Mouse (Mus musculus) neural tube, embryonic 15.5 days (tissue): ENCODE data around the gene Gm37240. TPM values are rescaled to one million over a fixed set of nuclear protein-coding genes. Genes with fewer than 3 reads are reported as not detected.

Experiments used
- ATAC-seq: fragments of 200-750 bp; cut with Nextera tagmentation; 2 replicates; pipeline ENCODE4 v1.8.0; 2017; ENCODE audit warnings: mild to moderate bottlenecking, moderate TSS enrichment, moderate library complexity; ENCODE audit not compliant: low FRiP score
- H3K27ac ChIP-seq: fragments of 300-500 bp; sonication (generic); replicated peaks from 2 replicates; pipeline ENCODE4 v1.5.1; 2015; ENCODE audit warnings: mild to moderate bottlenecking, inconsistent platforms
- H3K27me3 ChIP-seq: fragments of 300-500 bp; sonication (generic); replicated peaks from 2 replicates; pipeline ENCODE4 v1.6.1; 2015; ENCODE audit warnings: inconsistent platforms
- H3K36me3 ChIP-seq: fragments of 300-500 bp; sonication (generic); 2 replicates; pipeline ENCODE4 v1.6.1; 2015; ENCODE audit warnings: inconsistent platforms
- H3K4me1 ChIP-seq: fragments of 300-500 bp; sonication (generic); 2 replicates; pipeline ENCODE4 v1.6.1; 2015; ENCODE audit warnings: inconsistent platforms
- H3K4me2 ChIP-seq: fragments of 300-500 bp; sonication (generic); 2 replicates; pipeline ENCODE4 v1.6.1; 2015; ENCODE audit warnings: inconsistent platforms, mild to moderate bottlenecking, moderate library complexity
- H3K4me3 ChIP-seq: fragments of 300-500 bp; sonication (generic); replicated peaks from 2 replicates; pipeline ENCODE4 v1.5.1; 2015; ENCODE audit warnings: mild to moderate bottlenecking, inconsistent platforms
- H3K9ac ChIP-seq: fragments of 300-500 bp; sonication (generic); replicated peaks from 2 replicates; pipeline ENCODE4 v1.6.1; 2015; ENCODE audit warnings: mild to moderate bottlenecking, inconsistent platforms
- H3K9me3 ChIP-seq: fragments of 300-500 bp; sonication (generic); replicated peaks from 2 replicates; pipeline ENCODE4 v1.6.1; 2016; ENCODE audit warnings: inconsistent platforms
- WGBS: fragments of 180-500 bp; shearing (Covaris S2); methylation state at CpG from one replicate; pipeline ENCODE4 v1.1.7; 2015; ENCODE audit warnings: mixed read lengths; 5-methylcytosine and 5-hydroxymethylcytosine counted together
- polyA plus RNA-seq: library from polyadenylated mRNA; unstranded; fragments of >200 nt; fragmentation: Nextera tagmentation; extraction: Ambion mirVana; gene quantifications from 2 replicates; pipeline ENCODE4 v1.2.1, GENCODE M21; 2015

Gene Gm37240
- polyA plus RNA-seq, 1 experiment from 2014 or later = 0.99 TPM

GRCm38 (mm10) chr3:85819319-85819718 lies 68.0 kb downstream of the Gm37240 start:
- H3K27ac ChIP-seq = no peak overlapping the region
- H3K4me2 ChIP-seq = no peak overlapping the region
- 88% methylated on average over 3 of the region's 3 CpGs for WGBS
- no peaks in the 10 kb centered on the region for H3K36me3 ChIP-seq
- no peaks in the 10 kb centered on the region for H3K27me3 ChIP-seq
- no peaks in the 10 kb centered on the region for H3K9me3 ChIP-seq
- H3K9ac ChIP-seq = no peak overlapping the region
- no peaks in the 10 kb centered on the region for H3K4me1 ChIP-seq
- no peak overlapping the region for H3K4me3 ChIP-seq
- no peak for ATAC-seq

DNA sequence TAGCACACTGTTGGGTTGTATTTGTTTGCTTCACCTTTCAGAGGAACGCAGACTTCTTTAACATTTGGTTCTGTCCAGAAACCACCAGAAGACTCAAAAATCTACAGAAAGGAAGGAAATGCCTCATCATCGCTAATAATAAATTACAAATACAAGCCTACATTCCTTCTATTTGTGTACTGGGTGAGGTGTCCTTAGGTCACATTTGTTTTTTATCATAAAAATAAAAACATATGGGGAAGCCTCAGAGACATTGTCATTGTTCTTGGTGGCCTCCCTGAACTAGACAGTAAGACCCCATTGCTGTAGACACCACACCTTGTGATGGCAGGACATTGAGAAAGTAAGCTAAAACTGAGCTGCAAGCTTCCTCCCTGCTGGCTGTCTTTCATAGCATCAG lies 70.1 kb downstream of the Gm37240 start, which contains the start of gene Fam160a1:
Gene Fam160a1, minus strand, starts transcription at position 101 of the 400 bp plus-strand sequence.
- H3K9me3 ChIP-seq = no peaks in the 10 kb centered on the region
- H3K4me1 ChIP-seq = no peaks in the 10 kb centered on the region
- 99% methylated on average over 2 of the region's 2 CpGs for WGBS
- no peaks in the 10 kb centered on the region for H3K27me3 ChIP-seq
- H3K9ac ChIP-seq = no peak within 1 kb of the TSS
- no peaks in the 10 kb centered on the region for H3K36me3 ChIP-seq
- no peak within 1 kb of the TSS for H3K27ac ChIP-seq
- H3K4me2 ChIP-seq = no peak within 1 kb of the TSS
- no peak within 1 kb of the TSS for H3K4me3 ChIP-seq
- no peak for ATAC-seq

GRCm38 (mm10) chr3:85814241-85814640 lies 73.1 kb downstream of the Gm37240 start:
- no peaks in the 10 kb centered on the region for H3K27me3 ChIP-seq
- no peak for ATAC-seq
- no peaks in the 10 kb centered on the region for H3K36me3 ChIP-seq
- no peak overlapping the region for H3K27ac ChIP-seq
- H3K4me1 ChIP-seq = no peaks in the 10 kb centered on the region
- H3K9ac ChIP-seq = no peak overlapping the region
- H3K9me3 ChIP-seq = no peaks in the 10 kb centered on the region
- WGBS = 76% methylated on average over 7 of the region's 7 CpGs
- H3K4me2 ChIP-seq = no peak overlapping the region
- no peak overlapping the region for H3K4me3 ChIP-seq

- H3K27me3 ChIP-seq = no peaks in the 10 kb centered on the region
- H3K27ac ChIP-seq = no peak overlapping the region
- no peak overlapping the region for H3K4me3 ChIP-seq
- no peaks in the 10 kb centered on the region for H3K36me3 ChIP-seq
- H3K9me3 ChIP-seq = no peaks in the 10 kb centered on the region
- WGBS = 79% methylated on average over 4 of the region's 4 CpGs
- no peak for ATAC-seq
- H3K4me1 ChIP-seq = no peaks in the 10 kb centered on the region
- no peak overlapping the region for H3K4me2 ChIP-seq
- no peak overlapping the region for H3K9ac ChIP-seq
Measured at GRCm38 (mm10) chr3:85813101-85814014, 74.0 kb downstream of the Gm37240 start.

DNA sequence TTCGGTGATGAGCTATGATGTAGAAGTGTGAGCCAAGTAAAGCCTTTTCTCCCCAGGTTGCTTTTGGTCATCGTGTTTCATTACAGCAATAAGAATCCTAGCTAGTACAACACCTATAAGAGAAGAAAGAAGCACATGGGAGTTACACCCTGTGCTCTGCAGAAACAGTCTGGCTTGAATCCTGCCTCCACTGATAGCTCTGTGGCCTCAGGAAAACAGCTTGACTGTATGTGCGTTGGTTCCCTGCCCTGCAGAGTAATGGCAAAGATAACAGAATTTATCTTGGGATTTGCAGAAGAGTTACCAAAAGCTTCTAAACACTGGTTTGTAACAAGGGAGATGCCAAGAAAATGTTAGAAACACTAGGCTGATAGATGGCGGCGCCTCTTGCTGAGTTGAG lies 75.3 kb downstream of the Gm37240 start:
- Histone ChIP-seq H3K9me3 (no peaks in the 10 kb centered on the region), H3K27ac (no peak overlapping the region), H3K4me3 (no peak overlapping the region), H3K27me3 (no peaks in the 10 kb centered on the region), H3K4me2 (no peak overlapping the region), H3K36me3 (no peaks in the 10 kb centered on the region), H3K4me1 (no peaks in the 10 kb centered on the region), H3K9ac (no peak overlapping the region)
- 94% methylated on average over 5 of the region's 5 CpGs for WGBS
- no peak for ATAC-seq

DNA sequence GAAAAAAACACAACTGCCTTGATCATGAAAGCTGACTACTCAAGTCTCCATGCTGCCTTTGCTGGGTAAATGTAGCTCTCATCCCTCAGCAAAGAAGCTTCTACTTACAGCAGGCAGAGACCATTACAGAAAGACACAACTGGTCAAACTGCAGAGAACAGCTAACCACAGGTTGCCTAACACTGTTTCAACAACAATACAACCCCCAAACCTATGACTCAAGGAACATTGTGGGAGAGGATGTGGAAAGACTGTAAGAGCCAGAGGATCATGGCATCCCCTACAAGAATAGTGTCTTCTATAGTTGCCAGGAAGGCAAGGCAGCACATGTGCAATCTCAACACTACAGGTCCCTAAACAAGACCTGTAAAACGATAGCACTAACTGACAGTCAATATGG lies 94.2 kb downstream of the Gm37240 start:
- WGBS = 69% methylated on average over 1 of the region's 1 CpGs
- Histone ChIP-seq H3K27ac (no peak overlapping the region), H3K36me3 (no peaks in the 10 kb centered on the region), H3K9me3 (no peaks in the 10 kb centered on the region), H3K4me3 (no peak overlapping the region), H3K4me2 (no peak overlapping the region), H3K9ac (no peak overlapping the region), H3K27me3 (no peaks in the 10 kb centered on the region), H3K4me1 (no peaks in the 10 kb centered on the region)
- no peak for ATAC-seq

- no peaks in the 10 kb centered on the region for H3K36me3 ChIP-seq
- no peaks in the 10 kb centered on the region for H3K9me3 ChIP-seq
- no peak overlapping the region for H3K4me3 ChIP-seq
- H3K9ac ChIP-seq = no peak overlapping the region
- 65% methylated on average over 4 of the region's 4 CpGs for WGBS
- H3K4me1 ChIP-seq = no peaks in the 10 kb centered on the region
- H3K4me2 ChIP-seq = no peak overlapping the region
- ATAC-seq = no peak
- no peaks in the 10 kb centered on the region for H3K27me3 ChIP-seq
- no peak overlapping the region for H3K27ac ChIP-seq
Measured at GRCm38 (mm10) chr3:85789748-85790147, 97.6 kb downstream of the Gm37240 start.

DNA sequence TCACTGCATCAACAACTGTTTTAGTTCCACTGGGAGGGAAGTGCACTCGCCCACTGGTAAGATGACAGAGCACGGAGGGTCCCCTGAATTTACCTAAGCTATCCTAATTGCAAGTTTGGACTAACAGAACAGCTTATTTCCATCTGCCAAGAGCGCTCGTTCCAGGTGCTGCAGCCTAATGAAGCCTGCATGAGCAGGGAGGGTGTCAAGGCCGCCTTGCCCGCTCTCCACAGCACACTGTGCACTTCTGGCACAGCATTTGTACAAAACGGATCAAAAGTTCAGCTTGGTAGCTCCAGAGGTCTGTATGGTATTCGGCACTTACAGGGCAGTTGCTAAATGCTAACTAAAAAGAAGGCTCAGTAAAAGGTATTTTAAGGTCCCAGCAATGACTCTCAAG lies 100.8 kb downstream of the Gm37240 start:
- Histone ChIP-seq H3K36me3 (no peaks in the 10 kb centered on the region), H3K27ac (no peak overlapping the region), H3K9ac (no peak overlapping the region), H3K4me3 (no peak overlapping the region), H3K9me3 (no peaks in the 10 kb centered on the region), H3K4me2 (no peak overlapping the region), H3K27me3 (no peaks in the 10 kb centered on the region), H3K4me1 (no peaks in the 10 kb centered on the region)
- no peak for ATAC-seq
- WGBS = 76% methylated on average over 8 of the region's 8 CpGs

DNA sequence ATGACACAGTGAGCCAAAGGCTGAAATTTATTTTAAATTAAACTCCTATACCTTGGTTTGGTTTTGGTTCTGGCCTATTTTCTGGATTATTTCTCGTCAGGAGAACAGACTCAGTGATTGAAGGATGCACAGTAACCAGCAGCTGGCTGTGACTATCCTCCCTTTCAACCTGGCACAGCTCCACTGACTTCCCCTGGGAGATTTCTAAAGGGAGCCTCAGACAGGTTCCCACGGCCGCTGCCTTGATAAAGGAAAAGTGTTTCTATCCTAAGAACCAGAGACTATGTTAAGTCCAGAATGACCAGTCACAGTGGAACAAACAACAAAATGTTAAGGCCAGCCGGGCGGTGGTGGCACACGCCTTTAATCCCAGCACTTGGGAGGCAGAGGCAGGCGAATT lies 106.4 kb downstream of the Gm37240 start:
- Histone ChIP-seq H3K36me3 (no peaks in the 10 kb centered on the region), H3K4me1 (peaks cover 4% of the 10 kb centered on the region; the same call in 1 of the 2 replicates), H3K27me3 (no peaks in the 10 kb centered on the region), H3K9me3 (no peaks in the 10 kb centered on the region), H3K27ac (no peak overlapping the region), H3K9ac (no peak overlapping the region), H3K4me3 (no peak overlapping the region), H3K4me2 (no peak overlapping the region)
- ATAC-seq = no peak
- 73% methylated on average over 7 of the region's 7 CpGs for WGBS

DNA sequence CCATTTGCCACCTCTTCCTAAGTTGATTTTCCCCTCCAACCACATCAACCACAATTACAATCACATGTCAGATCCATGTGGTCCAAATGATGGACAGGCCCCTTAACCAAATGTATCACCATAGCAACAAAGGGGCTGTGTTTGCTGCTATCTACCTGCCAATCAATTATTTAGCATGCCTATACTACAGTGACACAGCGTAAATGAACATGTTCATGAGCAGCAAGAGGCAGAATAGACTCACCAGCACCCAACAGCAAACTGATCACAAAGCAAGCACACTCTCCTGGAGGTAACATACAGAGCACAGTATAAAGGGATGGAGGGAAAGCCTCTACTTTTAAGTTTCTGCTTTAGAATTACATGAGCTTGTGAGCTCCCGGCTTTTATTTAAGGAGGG lies 107.0 kb downstream of the Gm37240 start:
- 57% methylated on average over 2 of the region's 2 CpGs for WGBS
- ATAC-seq = no peak

GRCm38 (mm10) chr3:85777841-85778240 lies 109.5 kb downstream of the Gm37240 start:
- no peak for ATAC-seq
- WGBS = 76% methylated on average over 2 of the region's 2 CpGs

More for the DNA sequence above, 107.0 kb downstream of the Gm37240 start:
- Histone ChIP-seq H3K4me1 (peaks cover 4% of the 10 kb centered on the region; the same call in 1 of the 2 replicates), H3K4me2 (no peak overlapping the region), H3K9ac (no peak overlapping the region), H3K36me3 (no peaks in the 10 kb centered on the region), H3K4me3 (no peak overlapping the region), H3K9me3 (no peaks in the 10 kb centered on the region), H3K27ac (no peak overlapping the region), H3K27me3 (no peaks in the 10 kb centered on the region)

GRCm38 (mm10) chr3:85777356-85777755 lies 110.0 kb downstream of the Gm37240 start:
- 87% methylated on average over 4 of the region's 4 CpGs for WGBS

More at GRCm38 (mm10) chr3:85777841-85778240, 109.5 kb downstream of the Gm37240 start:
- Histone ChIP-seq H3K4me2 (no peak overlapping the region), H3K9me3 (no peaks in the 10 kb centered on the region), H3K4me1 (peaks cover 4% of the 10 kb centered on the region; the same call in 1 of the 2 replicates), H3K27ac (no peak overlapping the region), H3K27me3 (no peaks in the 10 kb centered on the region), H3K36me3 (no peaks in the 10 kb centered on the region), H3K4me3 (no peak overlapping the region), H3K9ac (no peak overlapping the region)

More at GRCm38 (mm10) chr3:85777356-85777755, 110.0 kb downstream of the Gm37240 start:
- H3K27me3 ChIP-seq = no peaks in the 10 kb centered on the region
- ATAC-seq = no peak
- no peak overlapping the region for H3K9ac ChIP-seq
- no peaks in the 10 kb centered on the region for H3K9me3 ChIP-seq
- H3K36me3 ChIP-seq = no peaks in the 10 kb centered on the region
- peaks cover 4% of the 10 kb centered on the region; the same call in 1 of the 2 replicates for H3K4me1 ChIP-seq
- no peak overlapping the region for H3K27ac ChIP-seq
- H3K4me3 ChIP-seq = no peak overlapping the region
- H3K4me2 ChIP-seq = no peak overlapping the region
